Mouse (Mus musculus): Measurements from ENCODE around the gene Mospd3. TPM values are rescaled to one million over a fixed set of nuclear protein-coding genes. Genes with fewer than 3 reads are reported as not detected.

Mospd3 gene
- total RNA-seq, 2 experiments from 2014 or later = 31.1 to 35.3 TPM

DNA sequence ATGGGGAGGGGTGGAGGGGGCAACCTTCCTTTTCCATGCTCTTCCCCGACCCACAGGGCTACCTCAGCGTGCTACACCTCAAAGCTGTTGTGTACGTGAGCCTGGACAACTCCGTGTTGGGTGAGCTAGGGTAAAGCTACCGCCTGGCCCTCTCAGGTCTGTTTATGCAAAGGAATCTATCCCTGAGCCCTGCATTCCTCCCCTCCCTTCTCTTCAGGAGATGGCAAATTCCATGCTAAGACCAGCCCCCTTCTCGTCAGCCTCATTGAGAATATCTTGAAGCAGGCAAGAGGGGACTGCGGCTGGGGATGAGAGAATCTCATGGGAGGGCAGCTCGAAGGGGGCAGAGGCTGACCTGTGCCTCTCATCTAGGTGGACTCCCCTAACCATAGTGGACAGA, 18.2 kb downstream of the Mospd3 start:
- no peak for DNase-seq (ENCODE audit: low spot score in 2 of 2)

DNA sequence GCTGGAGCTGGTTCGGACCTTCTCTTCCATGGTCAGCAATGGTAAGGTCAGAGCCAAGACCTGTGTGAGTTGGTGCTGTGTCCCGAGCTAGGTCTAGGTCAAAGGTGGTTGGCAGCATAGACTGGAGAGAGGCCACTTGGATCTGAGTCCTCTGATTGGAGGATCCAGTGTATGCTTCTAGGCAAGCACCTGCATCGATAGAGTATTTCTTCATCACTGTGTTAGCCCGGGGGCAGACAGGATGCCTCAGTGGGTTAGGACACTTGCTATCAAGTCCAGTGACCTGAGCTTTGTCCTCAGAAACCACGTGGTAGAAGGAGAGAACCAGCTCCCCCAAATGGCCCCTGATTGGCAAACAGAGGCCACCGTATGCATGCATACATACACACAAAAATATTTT, 20.6 kb downstream of the Mospd3 start:
- no peak for DNase-seq (ENCODE audit: low spot score in 2 of 2)

DNA sequence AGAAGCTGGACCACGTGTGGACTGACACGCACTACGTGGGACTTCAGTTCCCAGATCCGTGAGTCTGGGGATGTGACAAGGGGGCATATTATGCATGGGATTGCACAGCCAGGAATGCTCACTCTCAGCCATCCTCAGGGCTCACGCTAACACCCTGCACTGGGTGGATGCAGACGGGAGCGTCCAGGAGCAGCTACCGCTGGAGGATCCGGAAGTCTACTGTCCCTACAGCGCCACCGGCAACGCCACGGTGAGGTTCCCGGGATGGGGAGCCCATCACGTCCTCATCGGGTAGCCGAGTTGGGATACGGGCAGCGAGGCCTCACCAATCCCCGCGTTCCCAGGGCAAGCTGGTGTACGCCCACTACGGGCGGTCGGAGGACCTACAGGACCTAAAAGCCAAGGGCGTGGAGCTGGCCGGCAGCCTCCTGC, 26.4 kb downstream of the Mospd3 start:
- peak in 1 of 2 experiments; percentile 45 for DNase-seq (ENCODE audit: low spot score in 2 of 2)

DNA sequence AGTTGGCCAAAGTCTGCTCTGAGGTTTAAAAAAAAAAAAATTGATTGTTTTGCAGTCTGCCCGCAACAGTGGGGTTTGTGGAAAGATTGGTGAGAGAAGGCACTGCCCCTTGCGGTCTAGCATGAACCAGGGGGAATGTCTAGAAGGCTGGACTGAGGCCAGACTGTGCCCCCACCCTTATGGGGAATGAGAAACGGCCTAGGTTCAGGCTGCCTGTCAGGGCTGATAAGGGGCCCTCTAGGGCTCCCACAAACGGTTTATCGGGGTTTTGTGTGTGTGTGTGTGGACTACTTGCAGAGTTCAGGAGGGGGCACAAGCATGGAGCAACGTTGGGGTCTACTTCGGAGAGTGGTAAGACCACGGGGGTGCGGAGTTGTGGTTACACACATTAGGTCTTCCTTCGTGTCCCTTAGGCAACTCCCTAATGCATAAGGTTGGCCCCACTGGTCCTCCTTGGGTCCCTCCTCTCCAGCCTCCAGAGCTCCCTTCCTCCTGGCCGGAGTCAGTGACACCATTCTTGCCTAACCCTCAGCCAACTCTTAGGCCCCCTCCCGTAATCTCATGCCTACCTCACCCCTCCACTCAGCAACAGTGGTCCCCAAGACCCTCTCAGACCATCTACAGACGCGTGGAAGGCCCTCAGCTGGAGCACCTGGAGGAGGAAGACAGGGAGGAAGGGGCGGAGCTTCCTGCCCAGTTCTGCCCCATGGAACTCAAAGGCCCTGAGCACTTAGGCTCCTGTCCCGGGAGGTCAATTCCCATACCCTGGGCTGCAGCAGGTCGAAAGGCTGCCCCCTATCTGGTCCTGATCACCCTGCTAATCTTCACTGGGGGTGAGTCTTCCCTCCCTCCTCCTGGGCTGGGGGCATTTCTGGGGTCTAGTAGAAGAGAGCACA, 29.9 kb downstream of the Mospd3 start:
- DNase-seq (ENCODE audit: low spot score in 2 of 2) = no peak

DNA sequence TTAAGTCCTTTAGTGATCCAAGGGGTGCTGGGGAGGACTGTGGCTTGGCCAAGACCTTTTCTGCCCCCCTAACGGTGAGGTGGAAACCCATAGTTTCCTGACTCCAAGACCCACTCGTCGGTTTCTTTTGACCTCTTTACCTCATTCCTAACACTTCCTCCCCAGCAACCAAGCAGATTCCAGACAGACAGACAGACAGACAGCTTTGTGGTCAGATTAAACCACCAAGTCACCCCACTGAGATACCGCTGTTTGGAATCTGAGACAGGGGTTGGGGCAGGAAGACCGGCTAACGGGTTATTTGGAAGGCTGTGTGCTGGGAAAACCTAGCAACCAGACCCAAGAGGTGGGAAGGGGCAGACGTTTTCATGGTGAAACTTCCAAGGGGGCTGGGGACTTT, 30.7 kb downstream of the Mospd3 start:
- DNase-seq (ENCODE audit: low spot score in 2 of 2) = no peak

DNA sequence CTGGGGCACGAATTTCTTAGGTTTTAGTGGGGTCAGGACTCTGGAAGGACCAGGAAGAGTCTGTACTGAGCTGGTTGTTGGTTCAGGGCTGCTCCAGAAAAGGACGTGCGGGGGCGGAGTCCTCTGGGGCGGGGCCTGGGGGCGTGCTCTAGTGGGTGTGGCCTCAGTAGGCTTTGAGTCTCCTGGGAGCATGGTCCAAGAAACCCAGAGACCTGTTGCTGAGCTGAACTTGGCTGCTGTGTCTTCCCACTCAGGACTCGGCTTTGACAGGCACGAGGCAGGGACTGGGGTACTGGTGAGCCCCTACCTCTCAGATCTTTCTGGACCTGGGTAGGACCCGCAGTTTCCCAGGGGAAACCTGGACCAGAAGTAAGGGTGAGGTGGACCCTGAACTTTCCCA, 31.2 kb downstream of the Mospd3 start, which contains the start of gene Tfr2:
Tfr2 (plus strand) TSS at position 176 of the 400 bp plus-strand sequence.
- DNase-seq (ENCODE audit: low spot score in 2 of 2) = peak in 1 of 2 experiments; percentile 11

DNA sequence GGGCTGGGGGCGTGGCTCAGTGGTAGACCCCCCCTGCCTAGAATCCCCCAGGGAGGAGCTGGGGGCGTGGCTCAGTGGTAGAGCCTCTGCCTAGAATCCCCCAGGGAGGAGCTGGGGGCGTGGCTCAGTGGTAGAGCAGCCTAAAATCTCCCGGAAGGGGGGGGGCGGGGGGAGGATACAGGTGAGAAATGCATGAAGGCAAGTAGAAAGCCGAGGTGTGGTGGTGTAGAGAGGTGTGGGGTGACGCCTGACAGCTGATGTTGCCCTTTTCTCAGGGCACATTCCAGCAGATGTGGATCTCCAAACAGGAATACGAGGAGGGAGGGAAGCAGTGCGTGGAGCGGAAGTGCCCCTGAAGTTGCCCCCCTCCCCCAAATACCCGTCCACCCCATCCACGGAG, 31.8 kb downstream of the Mospd3 start:
- peak in 1 of 2 experiments; percentile 11 for DNase-seq (ENCODE audit: low spot score in 2 of 2)

DNA sequence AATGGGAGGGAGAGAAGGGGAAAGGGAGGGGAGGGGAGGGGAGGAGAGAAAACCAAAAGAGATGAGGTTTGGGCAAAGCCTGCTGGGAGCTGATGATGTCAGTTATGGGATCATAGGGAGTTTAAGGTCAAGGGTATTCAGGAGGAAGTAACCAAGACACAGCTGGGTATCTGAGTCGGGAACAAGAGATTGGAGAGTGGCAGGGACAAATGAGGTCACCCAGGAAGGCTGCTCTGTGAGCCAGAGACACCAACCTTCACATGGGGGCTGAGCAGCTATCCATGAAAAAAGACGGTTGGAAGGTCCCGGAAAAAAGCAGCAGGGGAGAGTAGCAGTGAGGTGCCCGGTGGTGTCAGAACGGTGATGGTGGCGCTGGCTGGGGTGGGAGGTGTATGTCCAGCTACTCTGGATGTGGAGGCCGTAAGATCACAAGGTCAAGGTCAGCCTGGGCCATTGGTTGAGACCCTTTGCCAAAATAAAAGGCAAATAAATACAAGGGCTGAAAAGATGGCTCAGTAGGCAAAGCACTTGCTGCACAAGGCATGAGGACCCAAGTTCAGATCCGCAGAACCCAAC, 32.5 kb downstream of the Mospd3 start:
- DNase-seq (ENCODE audit: low spot score in 2 of 2) = peak in 1 of 2 experiments; percentile 14

DNA sequence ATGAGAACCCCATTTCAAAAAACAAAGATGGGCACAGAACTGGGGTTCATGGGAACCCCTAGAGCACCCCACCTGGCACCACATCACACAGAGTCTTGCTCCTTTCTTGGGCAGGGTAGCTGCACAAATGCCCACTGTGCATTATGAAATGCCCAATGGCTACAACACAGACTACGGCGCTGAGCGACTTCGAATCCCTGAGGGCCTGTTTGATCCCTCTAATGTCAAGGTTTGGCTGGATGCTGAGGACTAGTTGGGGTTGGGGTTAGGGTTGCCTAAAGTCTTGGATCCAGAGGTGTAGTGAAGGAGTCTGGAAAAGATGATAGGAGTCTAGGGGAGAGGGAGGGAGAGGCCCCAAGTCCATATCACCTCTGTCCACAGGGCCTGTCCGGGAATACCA, 34.4 kb downstream of the Mospd3 start:
- no peak for DNase-seq (ENCODE audit: low spot score in 2 of 2)

DNA sequence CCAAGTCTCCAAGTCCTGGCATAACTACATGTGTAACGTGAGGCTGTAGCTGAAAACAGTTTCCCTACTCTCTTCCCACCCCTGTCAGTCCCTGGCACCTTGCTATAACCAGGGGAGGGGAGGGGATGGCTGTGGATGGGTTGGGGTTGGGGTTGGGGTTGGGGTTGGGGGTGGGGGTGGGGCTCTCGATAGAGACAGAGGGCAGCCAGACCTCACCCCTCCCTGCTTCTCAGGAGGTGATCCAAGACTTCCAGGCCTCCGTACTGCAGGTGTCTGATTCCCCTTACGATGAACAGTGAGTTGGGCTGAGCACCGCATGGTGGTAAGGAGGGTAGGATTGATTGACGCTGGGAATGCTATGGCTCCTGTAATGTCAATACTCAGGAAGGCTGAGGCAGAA, 35.1 kb downstream of the Mospd3 start:
- no peak for DNase-seq (ENCODE audit: low spot score in 2 of 2)

DNA sequence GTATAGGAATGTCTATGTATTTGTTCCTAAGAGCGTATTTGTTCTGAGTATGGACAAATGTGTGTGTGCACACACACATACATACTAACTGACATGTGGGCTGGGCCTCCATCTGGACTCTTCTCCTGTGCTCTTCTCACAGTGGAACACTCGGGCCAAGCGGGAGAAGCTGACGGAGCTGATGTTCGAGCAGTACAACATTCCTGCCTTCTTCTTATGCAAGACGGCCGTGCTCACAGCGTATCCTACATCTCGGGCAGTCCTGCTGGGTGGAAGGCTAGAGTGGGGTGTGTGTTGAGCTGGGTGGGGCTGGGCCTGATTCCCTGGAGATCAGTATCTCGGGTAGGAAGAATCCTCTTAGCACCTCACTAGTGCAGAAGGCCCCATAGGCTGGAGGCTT, 37.9 kb downstream of the Mospd3 start:
- DNase-seq (ENCODE audit: low spot score in 2 of 2) = no peak

DNA sequence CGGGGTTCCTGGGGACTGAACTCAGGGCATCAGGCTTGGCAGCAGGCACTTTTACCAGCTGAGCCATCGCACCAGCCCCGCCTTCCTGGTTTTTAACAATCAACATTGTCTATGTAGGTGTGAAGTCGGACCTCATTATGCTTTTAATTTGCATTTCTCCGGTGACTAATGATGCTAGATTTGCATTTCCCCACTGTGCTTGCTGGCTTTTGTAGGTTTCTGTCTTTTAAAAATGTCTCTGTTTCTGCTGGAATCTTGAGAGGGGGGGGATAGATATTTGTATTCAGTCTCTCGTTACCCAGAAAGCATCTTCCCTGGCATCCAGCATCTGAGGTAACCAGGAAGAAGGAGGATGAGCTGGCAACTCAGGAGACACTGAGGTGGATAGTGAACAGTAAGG, 39.3 kb downstream of the Mospd3 start:
- DNase-seq (ENCODE audit: low spot score in 2 of 2) = no peak

DNA sequence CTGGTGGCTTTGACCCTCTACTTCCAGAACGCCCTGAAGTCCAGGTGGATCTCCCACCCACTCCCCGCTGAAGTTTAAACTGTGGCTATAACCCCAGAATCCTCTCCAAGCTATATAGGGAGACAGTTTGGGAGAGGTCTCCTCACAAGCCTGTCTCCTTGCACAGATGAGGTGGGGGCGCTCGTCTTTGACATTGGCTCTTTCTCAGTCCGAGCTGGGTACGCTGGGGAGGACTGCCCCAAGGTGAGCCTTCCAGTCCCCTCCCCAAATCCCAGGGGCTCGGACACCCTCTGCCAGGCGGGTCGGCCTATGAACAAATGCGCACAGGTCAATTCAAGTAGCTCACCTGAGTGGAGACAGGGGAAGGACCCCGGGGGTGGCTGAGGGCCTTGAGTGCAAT, 47.0 kb downstream of the Mospd3 start:
- peak in 1 of 2 experiments; percentile 15 for DNase-seq (ENCODE audit: low spot score in 2 of 2)

DNA sequence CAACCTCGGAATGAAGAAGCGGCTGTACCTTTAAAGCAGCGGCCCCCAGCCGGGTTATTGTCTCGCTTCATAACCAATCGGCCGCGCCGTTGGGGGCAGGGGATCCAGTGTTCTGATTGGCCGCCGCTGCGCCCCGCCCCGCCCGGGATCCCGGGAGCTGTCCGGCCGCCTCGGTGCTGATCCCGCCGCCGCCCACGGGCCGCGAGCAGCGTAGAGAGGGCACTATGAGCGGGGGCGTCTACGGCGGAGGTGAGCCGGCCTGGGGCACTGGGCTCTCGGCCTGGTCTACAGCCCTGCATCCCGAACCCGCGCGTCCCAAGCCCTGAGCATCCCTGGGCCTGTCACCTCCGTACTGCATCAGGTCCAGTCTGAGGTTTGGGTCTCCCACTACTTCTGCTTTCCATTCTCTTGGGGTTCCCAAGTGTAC, 47.4 kb downstream of the Mospd3 start, which contains the start of gene Actl6b:
Actl6b (plus strand) TSS at position 107 of the 427 bp plus-strand sequence.
- peak; percentile 69 to 76 for DNase-seq (ENCODE audit: low spot score in 2 of 2)

DNA sequence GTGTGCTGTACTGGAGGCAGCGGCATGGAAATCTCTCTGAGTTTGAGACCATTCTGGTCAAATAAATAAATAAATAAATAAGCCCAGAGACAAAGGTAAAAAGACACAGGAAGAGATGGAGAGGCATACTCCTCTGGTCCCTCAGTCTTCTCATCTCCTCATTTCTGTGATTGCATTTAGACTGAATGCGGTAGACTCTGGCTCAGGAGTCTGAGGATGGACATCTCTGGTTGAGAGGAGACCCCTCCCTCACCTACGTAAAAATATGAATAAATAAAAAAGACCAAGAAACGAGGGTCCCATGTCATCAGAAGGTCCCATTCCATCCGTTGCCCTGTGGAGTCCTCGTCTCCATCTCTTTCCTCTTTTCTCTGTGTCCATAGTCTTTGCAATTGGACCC, 47.9 kb downstream of the Mospd3 start:
- DNase-seq (ENCODE audit: low spot score in 2 of 2) = no peak

DNA sequence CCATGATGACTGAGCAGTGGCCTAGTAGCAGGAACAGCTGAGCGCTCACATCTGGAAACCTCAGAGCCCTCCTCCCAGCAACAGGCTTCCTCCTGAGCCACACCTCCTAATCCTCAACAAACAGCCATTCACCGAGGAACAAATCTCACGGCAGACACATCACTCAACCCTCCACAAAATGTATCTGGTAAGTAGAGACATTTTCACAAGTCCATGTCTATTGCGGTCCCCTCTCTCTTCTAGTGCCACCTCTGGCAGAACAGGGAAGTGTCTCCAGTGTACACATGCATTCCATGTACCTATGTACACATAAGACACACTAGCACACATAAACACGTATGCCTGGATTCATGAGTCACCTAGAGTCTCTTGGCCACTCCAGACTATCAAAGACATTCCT, 49.7 kb downstream of the Mospd3 start:
- peak in 1 of 2 experiments; percentile 9 for DNase-seq (ENCODE audit: low spot score in 2 of 2)

DNA sequence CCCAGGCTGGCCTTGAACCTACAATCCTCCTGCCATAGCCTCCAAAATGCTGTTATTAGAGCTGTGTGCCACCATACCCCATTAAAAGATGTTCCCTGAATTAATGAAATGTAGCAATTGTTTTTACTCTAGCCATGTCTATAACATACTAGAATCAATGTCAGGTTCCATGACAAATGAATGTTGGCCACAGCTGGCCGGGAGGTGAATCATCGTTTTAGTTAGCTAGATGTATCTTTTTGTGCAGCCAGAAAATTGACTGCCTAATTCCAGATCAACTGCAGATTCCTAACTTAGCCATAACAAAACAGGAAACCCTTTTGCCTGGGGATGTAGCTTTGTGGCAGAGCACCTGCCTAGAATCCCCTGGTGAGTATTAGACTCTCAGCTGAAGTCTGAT, 51.0 kb downstream of the Mospd3 start:
- peak in 1 of 2 experiments; percentile 6 for DNase-seq (ENCODE audit: low spot score in 2 of 2)

Other genes starting within 250 kb of the Mospd3 start
- gene Zan, start 124.0 kb downstream of the Mospd3 start, total RNA-seq (2021) = under 1 TPM; 0.18 to 0.56 TPM
- 10 to 100 TPM; 19.8 to 22.6 TPM for gene Pop7, start 98.5 kb downstream of the Mospd3 start, total RNA-seq (2021)
- 10 to 100 TPM; 27.5 to 30.7 TPM for gene Gigyf1, start 82.5 kb downstream of the Mospd3 start, total RNA-seq (2021)
- not detected for gene Epo, start 67.8 kb downstream of the Mospd3 start, total RNA-seq (2021)
- gene Gnb2, start 67.5 kb downstream of the Mospd3 start, total RNA-seq (2021) = 100 to 1,000 TPM; 483 to 529 TPM
- gene Actl6b, start 47.5 kb downstream of the Mospd3 start, total RNA-seq (2021) = not detected
- under 1 TPM; 0.29 to 0.31 TPM for gene Tfr2, start 31.2 kb downstream of the Mospd3 start, total RNA-seq (2021)
- 100 to 1,000 TPM; 362 to 399 TPM for gene Pcolce, start 12.7 kb upstream of the Mospd3 start, total RNA-seq (2021)
- under 1 TPM; 0.74 to 0.80 TPM for gene Fbxo24, start 27.9 kb upstream of the Mospd3 start, total RNA-seq (2021)
- 10 to 100 TPM; 19.2 to 23.0 TPM for gene Lrch4, start 28.1 kb upstream of the Mospd3 start, total RNA-seq (2021)
- gene Gm20605, start 28.1 kb upstream of the Mospd3 start, total RNA-seq (2021) = 10 to 100 TPM in 1 of 2 experiments, 1 to 10 TPM in 1; 8.6 to 11.0 TPM
- 1 to 10 TPM; 3.2 to 3.8 TPM for gene Sap25, start 40.3 kb upstream of the Mospd3 start, total RNA-seq (2021)
- gene Irs3, start 44.7 kb upstream of the Mospd3 start, total RNA-seq (2021) = 1 to 10 TPM in 1 of 2 experiments, under 1 TPM in 1; 0.59 to 1.2 TPM
- gene Agfg2, start 83.7 kb upstream of the Mospd3 start, total RNA-seq (2021) = 1 to 10 TPM; 7.8 to 7.9 TPM
- 1 to 10 TPM in 1 of 2 experiments, under 1 TPM in 1; 0.73 to 1.2 TPM for gene Nyap1, start 140.5 kb upstream of the Mospd3 start, total RNA-seq (2021)
- gene Tsc22d4, start 144.7 kb upstream of the Mospd3 start, total RNA-seq (2021) = 100 to 1,000 TPM; 162 to 187 TPM
- 10 to 100 TPM; 14.5 to 15.8 TPM for gene Ppp1r35, start 177.8 kb upstream of the Mospd3 start, total RNA-seq (2021)
- gene Mepce, start 186.6 kb upstream of the Mospd3 start, total RNA-seq (2021) = 10 to 100 TPM; 25.0 to 34.2 TPM
- gene Zcwpw1, start 186.7 kb upstream of the Mospd3 start, total RNA-seq (2021) = 1 to 10 TPM; 4.3 to 5.6 TPM
- 1 to 10 TPM; 1.7 to 2.4 TPM for gene Pilra, start 235.2 kb upstream of the Mospd3 start, total RNA-seq (2021)